Comparison of ENCODE assay signal across 9 mouse cellular contexts in the genomic region with DNA sequence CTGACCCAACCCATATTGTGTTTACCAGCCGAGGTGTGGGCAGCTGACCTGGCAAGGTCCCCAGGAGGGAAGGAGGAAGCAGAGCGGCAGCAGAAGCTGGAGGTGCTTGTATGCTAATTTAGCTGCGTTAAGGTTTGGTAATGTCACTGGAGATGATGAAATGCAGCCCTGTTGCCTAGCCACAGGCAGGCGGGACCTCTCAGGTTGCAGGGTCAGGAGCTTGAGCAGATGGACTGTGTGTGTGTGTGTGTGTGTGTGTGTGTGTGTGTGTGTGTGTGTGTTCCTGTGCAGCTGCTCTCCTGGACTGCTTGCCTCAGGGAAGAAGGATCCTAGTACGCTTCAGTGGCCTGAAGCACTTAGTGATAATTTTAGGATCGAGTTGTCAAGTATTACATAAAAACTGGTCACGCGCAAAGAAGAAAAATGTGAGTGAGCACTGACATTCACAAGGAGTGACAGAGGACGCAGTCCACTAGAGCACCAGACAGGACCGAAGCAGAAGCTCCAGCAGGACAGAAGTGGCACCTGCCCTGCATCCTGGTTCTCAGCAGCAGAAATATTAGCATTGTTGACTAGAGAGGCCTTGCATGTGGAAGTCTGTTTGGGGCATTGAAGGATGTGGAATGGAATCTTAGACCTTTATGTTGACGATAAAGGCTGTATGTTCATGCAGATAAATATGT. TPM values are rescaled to one million over a fixed set of nuclear protein-coding genes. Genes with fewer than 3 reads are reported as not detected.
A peak's percentile ranks its signal among the peaks of the same experiment; 100 is the strongest.
DNase-seq lines count a peak whose midpoint lies in the region; ATAC-seq lines count a peak whose summit lies in the region.
"Had no signal": no experiment of that assay in that cellular context is flagged by ENCODE, and none has a peak within 500 bp of the region (broad histone marks: within the 10 kb centered on the region; RNA-seq: fewer than 3 reads in every experiment).

No protein-coding gene starts in this region.

- H3K4me2 ChIP-seq in intestine, embryonic 16.5 days (ENCODE audit: low read depth, low read length) = no peak overlapping the region

- H3K27me3 ChIP-seq in intestine, embryonic 16.5 days (replicated peaks; ENCODE audit: control insufficient read depth, insufficient read depth, low read length) = no peaks in the 10 kb centered on the region

- ATAC-seq in intestine, embryonic 16.5 days = peak; percentile 62; the same call in 1 of the 2 replicates
- ATAC-seq in neutrophil, adult 5-6 weeks (ENCODE audit: extremely low read depth, insufficient number of reproducible peaks, low FRiP score, poor library complexity, severe bottlenecking) = peak; percentile 95

- no peaks in the 10 kb centered on the region for H3K4me1 ChIP-seq in intestine, embryonic 16.5 days (ENCODE audit: control insufficient read depth, insufficient read depth, low read length)

- H3K9me3 ChIP-seq in intestine, embryonic 16.5 days (ENCODE audit: control insufficient read depth, low read length) = no peaks in the 10 kb centered on the region

- no peak overlapping the region for H3K4me3 ChIP-seq in intestine, embryonic 16.5 days (ENCODE audit: low read length)
- H3K4me3 ChIP-seq: heart, adult 2 months had no signal

- no peak overlapping the region for H3K9ac ChIP-seq in intestine, embryonic 16.5 days (ENCODE audit: low read depth, low read length)

- WGBS in intestine, embryonic 16.5 days = 38% methylated on average over 11 of the region's 11 CpGs

- peak; percentile 44 for DNase-seq in adrenal gland, postnatal 10 days
- DNase-seq in adrenal gland, adult 18-20 months (ENCODE audit: low spot score in 2 of 2) = no peak
- DNase-seq in ZHBTc4 (ENCODE audit: low read depth, low spot score) = peak; percentile 21
- peak; percentile 75 for DNase-seq in fat pad, adult 2 months (ENCODE audit: extremely low read depth, low read depth, low spot score)
- peak; percentile 84 to 90 for DNase-seq in lung, adult 18-20 months
- no peak for DNase-seq in layer of hippocampus, adult 18-20 months (ENCODE audit: low spot score in 2 of 2)

- no peaks in the 10 kb centered on the region for H3K36me3 ChIP-seq in intestine, embryonic 16.5 days (ENCODE audit: control insufficient read depth, insufficient read depth, low read length)

- H3K27ac ChIP-seq in intestine, embryonic 16.5 days (ENCODE audit: low read length) = no peak overlapping the region
- H3K27ac ChIP-seq: heart, adult 2 months had no signal

RNA-seq across cellular contexts. Expression of gene Gm17509, which starts 14.8 kb away (rescaled TPM):
- under 1 TPM; 0.15 to 0.18 TPM for total RNA-seq in adrenal gland, postnatal 10 days (2021)
- total RNA-seq in adrenal gland, adult 18-20 months (2021) = not detected
- not detected in 2 replicates for polyA plus RNA-seq in intestine, embryonic 16.5 days (2015; fragmentation: Nextera tagmentation; extraction: Ambion mirVana)
- 1.1 and 1.5 TPM in 2 replicates for total RNA-seq in neutrophil, adult 5-6 weeks (2017)
- 1 to 10 TPM; 1.5 TPM for total RNA-seq in layer of hippocampus, adult 18-20 months (2021)
- total RNA-seq: heart, adult 2 months had no signal
- polyA plus RNA-seq: heart, adult 2 months had no signal

RNA-seq across cellular contexts. Expression of gene Emb, which starts 27.3 kb away (rescaled TPM):
- total RNA-seq in adrenal gland, postnatal 10 days (2021) = 10 to 100 TPM; 30.4 to 35.0 TPM
- 10 to 100 TPM; 22.0 to 32.3 TPM for total RNA-seq in adrenal gland, adult 18-20 months (2021)
- polyA plus RNA-seq in intestine, embryonic 16.5 days (2015; fragmentation: Nextera tagmentation; extraction: Ambion mirVana) = 8.3 and 9.2 TPM in 2 replicates
- total RNA-seq in neutrophil, adult 5-6 weeks (2017) = 409 and 421 TPM in 2 replicates
- total RNA-seq in layer of hippocampus, adult 18-20 months (2021) = 10 to 100 TPM; 29.1 to 32.0 TPM

Comparison
In these comparisons a context has a peak if more than half of its experiments do, and no peak if none do; other contexts are left out.
1. DNase-seq: peak in adrenal gland, postnatal 10 days (single experiment), ZHBTc4 (single experiment), fat pad, adult 2 months (single experiment) and lung, adult 18-20 months (2 of 2); none in adrenal gland, adult 18-20 months (0 of 2) and layer of hippocampus, adult 18-20 months (0 of 2).
2. RNA of gene Emb, which starts 27.3 kb away (total RNA-seq): 409 to 421 TPM in neutrophil, adult 5-6 weeks; 30.4 to 35.0 TPM in adrenal gland, postnatal 10 days, 22.0 to 32.3 TPM in adrenal gland, adult 18-20 months and 29.1 to 32.0 TPM in layer of hippocampus, adult 18-20 months; every median in the first group is over 10 times any median in the second.